Mouse (Mus musculus): ENCODE results near the gene Tmem251.

- no peak for TF ChIP-seq CTCF (IDR thresholded peaks at IDR 0.05; ENCODE audit: insufficient read depth, low read depth, low read length)
- TF ChIP-seq POLR2A (IDR thresholded peaks at IDR 0.05; ENCODE audit: insufficient read depth, low read depth, low read length) = no peak
Measured at GRCm38 (mm10) chr12:102701691-102702207, 41.8 kb upstream of the Tmem251 start.
